Mouse (Mus musculus) small intestine, adult 10 weeks (tissue): ENCODE measurements around the gene Olfr545. TPM values are rescaled to one million over a fixed set of nuclear protein-coding genes. Genes with fewer than 3 reads are reported as not detected.

Experiments
- polyA plus RNA-seq: library from polyadenylated mRNA; stranded (reverse); fragments of 350-450 nt; fragmentation: Illumina TruSeq; extraction: RNeasy Lipid Tissue Mini Kit (QIAGEN cat#74804); gene quantifications from one replicate; pipeline ENCODE4 v1.2.3, GENCODE M21; 2014; ENCODE audit warnings: low replicate concordance

The Olfr545 gene
- polyA plus RNA-seq, result not detected

DNA sequence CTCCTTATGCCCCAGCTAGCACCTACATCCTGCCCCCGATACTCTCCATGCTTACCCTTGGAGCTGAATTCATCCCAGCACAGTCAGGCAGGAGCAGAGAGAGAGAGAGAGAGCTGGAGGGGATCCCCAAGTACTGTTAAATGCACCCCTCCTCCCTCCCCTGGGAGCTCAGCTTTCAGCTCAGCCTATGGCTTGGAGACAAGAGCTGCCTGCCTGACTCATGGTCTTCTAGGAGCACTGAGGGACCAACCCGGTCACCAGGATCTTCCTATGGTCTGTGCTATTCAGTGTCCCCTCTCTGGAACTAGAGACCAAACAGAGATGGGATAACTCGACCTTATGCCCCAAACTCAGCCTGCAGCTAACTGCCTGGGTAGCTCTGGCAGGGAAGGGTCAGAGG lies at the start of gene Olfr545:
Olfr545 (minus strand) TSS at position 101 of the 400 bp plus-strand sequence.

GRCm38 (mm10) chr7:102540596-102540995 lies 41.2 kb upstream of the Olfr545 start, which contains the start of gene Olfr548-ps1:
Gene Olfr548-ps1 (plus strand): TSS chr7:102540896.

GRCm38 (mm10) chr7:102534449-102534848 lies 35.1 kb upstream of the Olfr545 start, which contains the start of gene Olfr547:
Gene Olfr547 (plus strand): TSS chr7:102534749.

GRCm38 (mm10) chr7:102488161-102488560 lies 11.2 kb downstream of the Olfr545 start, which contains the start of gene Olfr544:
Gene Olfr544 (minus strand): TSS chr7:102488313.

GRCm38 (mm10) chr7:102481579-102481978 lies 17.8 kb downstream of the Olfr545 start, which contains the start of gene Olfr543:
Gene Olfr543 (minus strand): TSS chr7:102481679.

DNA sequence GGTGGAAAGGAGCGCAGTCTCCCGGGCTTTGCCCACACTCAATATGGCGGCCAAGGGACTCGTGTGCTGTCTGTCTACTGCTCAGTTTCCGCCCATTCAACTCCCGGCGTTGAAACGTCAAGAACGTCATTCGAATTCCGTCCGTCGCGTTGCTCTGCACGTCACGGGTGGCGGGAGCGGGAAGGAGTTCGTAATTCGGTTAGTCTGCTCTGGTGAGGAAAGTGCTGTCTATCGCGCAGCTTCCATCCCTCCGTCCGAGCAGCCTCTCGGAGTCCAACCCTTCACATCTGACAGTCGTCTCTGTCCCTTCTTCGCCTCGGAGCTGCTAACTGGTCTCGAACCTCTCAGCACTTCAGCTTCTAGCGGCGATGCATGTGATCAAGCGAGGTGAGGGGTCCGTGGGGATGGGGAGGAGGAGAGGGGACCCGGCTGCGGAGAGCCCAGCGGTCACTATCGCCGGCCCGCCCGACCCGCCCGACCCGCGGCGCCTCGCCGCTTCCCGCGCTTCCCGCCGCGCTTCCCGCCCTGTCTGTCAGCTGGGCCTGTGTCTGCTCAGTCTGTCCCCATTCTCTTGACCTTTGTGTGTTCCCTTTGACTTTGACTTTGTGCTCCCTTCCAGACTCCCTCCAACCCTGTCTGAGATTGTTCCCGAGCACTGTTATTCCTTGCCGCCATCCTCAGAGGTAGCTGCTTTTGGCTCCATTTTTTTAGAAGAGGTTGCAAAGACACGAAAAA lies 57.5 kb downstream of the Olfr545 start, which contains the start of gene Rrm1:
Rrm1 (plus strand) TSS at position 39 of the 735 bp plus-strand sequence.

Other genes with a start within 250 kb of the Olfr545 start
- gene Rhog, start 243.5 kb downstream of the Olfr545 start, polyA plus RNA-seq, result 1.5 TPM
- gene Stim1, start 231.8 kb downstream of the Olfr545 start, polyA plus RNA-seq, result 4.9 TPM
- gene Rrm1, start 57.9 kb downstream of the Olfr545 start, polyA plus RNA-seq, result 35.8 TPM
- gene Olfr543, start 17.9 kb downstream of the Olfr545 start, polyA plus RNA-seq, result not detected
- gene Olfr544, start 11.3 kb downstream of the Olfr545 start, polyA plus RNA-seq, result not detected
- gene Olfr547, start 35.2 kb upstream of the Olfr545 start, polyA plus RNA-seq, result not detected
- not detected for gene Olfr548-ps1, start 41.3 kb upstream of the Olfr545 start, polyA plus RNA-seq
- gene Olfr549, start 50.3 kb upstream of the Olfr545 start, polyA plus RNA-seq, result not detected
- 15.3 TPM for gene Trim21, start 65.9 kb upstream of the Olfr545 start, polyA plus RNA-seq
- not detected for gene Olfr550, start 71.9 kb upstream of the Olfr545 start, polyA plus RNA-seq
- gene Olfr551, start 92.3 kb upstream of the Olfr545 start, polyA plus RNA-seq, result not detected
- not detected for gene Olfr552, start 98.2 kb upstream of the Olfr545 start, polyA plus RNA-seq
- gene Olfr553, start 118.6 kb upstream of the Olfr545 start, polyA plus RNA-seq, result not detected
- not detected for gene Olfr554, start 138.9 kb upstream of the Olfr545 start, polyA plus RNA-seq
- gene Olfr555, start 159.2 kb upstream of the Olfr545 start, polyA plus RNA-seq, result not detected
- gene Olfr556, start 165.3 kb upstream of the Olfr545 start, polyA plus RNA-seq, result not detected
- gene Trim68, start 187.8 kb upstream of the Olfr545 start, polyA plus RNA-seq, result 3.0 TPM
- not detected for gene Olfr557, start 196.3 kb upstream of the Olfr545 start, polyA plus RNA-seq
- 2.3 TPM for gene Olfr558, start 202.6 kb upstream of the Olfr545 start, polyA plus RNA-seq
- gene Olfr33, start 219.5 kb upstream of the Olfr545 start, polyA plus RNA-seq, result not detected
- not detected for gene Olfr559, start 227.9 kb upstream of the Olfr545 start, polyA plus RNA-seq